Mouse (Mus musculus) stomach, embryonic 14.5 days (tissue): ENCODE data around the gene Gm28845. TPM values are rescaled to one million over a fixed set of nuclear protein-coding genes. Genes with fewer than 3 reads are reported as not detected.
"Not testable (repeated sequence)": the region's sequence is repeated elsewhere in the genome, so short reads cannot be mapped to it uniquely, and the experiment has no call there.

Experiments
- ATAC-seq: fragments of 200-750 bp; cut with Nextera tagmentation; 2 replicates; pipeline ENCODE4 v1.8.0; 2017; ENCODE audit warnings: low read depth, moderate TSS enrichment; ENCODE audit not compliant: insufficient number of reproducible peaks, insufficient read depth, low FRiP score
- H3K27ac ChIP-seq: fragments of 300-500 bp; sonication (generic); 2 replicates; pipeline ENCODE4 v1.5.1; 2014; ENCODE audit warnings: mild to moderate bottlenecking, low read length, moderate library complexity, mixed read lengths
- H3K27me3 ChIP-seq: fragments of 300-500 bp; sonication (generic); 2 replicates; pipeline ENCODE4 v1.6.1; 2014; ENCODE audit warnings: low read length, control low read depth, mixed read lengths; ENCODE audit not compliant: control insufficient read depth, insufficient read depth
- H3K36me3 ChIP-seq: fragments of 300-500 bp; sonication (generic); 2 replicates; pipeline ENCODE4 v1.6.1; 2014; ENCODE audit warnings: mild to moderate bottlenecking, control low read depth, low read length, moderate library complexity, mixed read lengths; ENCODE audit not compliant: control insufficient read depth, insufficient read depth
- H3K4me1 ChIP-seq: fragments of 300-500 bp; sonication (generic); 2 replicates; pipeline ENCODE4 v1.6.1; 2014; ENCODE audit warnings: low read length, control low read depth, mixed read lengths; ENCODE audit not compliant: control insufficient read depth, insufficient read depth
- H3K4me2 ChIP-seq: fragments of 300-500 bp; sonication (generic); replicated peaks from 2 replicates; pipeline ENCODE4 v1.6.1; 2014; ENCODE audit warnings: low read depth, low read length, control low read depth
- H3K4me3 ChIP-seq: fragments of 300-500 bp; sonication (generic); 2 replicates; pipeline ENCODE4 v1.5.1; 2014; ENCODE audit warnings: low read depth, low read length, control low read depth
- H3K9ac ChIP-seq: fragments of 300-500 bp; sonication (generic); replicated peaks from 2 replicates; pipeline ENCODE4 v1.6.1; 2014; ENCODE audit warnings: low read depth, mild to moderate bottlenecking, control low read depth, low read length, moderate library complexity, mixed read lengths
- H3K9me3 ChIP-seq: fragments of 300-500 bp; sonication (generic); 2 replicates; pipeline ENCODE4 v1.6.1; 2016; ENCODE audit warnings: low read depth, low read length, control low read depth; ENCODE audit not compliant: control insufficient read depth
- WGBS: fragments of 180-500 bp; shearing (Covaris S2); extraction: QIAGEN DNeasy Blood & Tissue Kit; methylation state at CpG from one replicate; pipeline ENCODE4 v1.1.7; 2014; 5-methylcytosine and 5-hydroxymethylcytosine counted together
- polyA plus RNA-seq: library from polyadenylated mRNA; unstranded; fragments of >200 nt; fragmentation: Nextera tagmentation; extraction: Ambion mirVana; gene quantifications from 2 replicates; pipeline ENCODE4 v1.2.1, GENCODE M21; 2014

Gene Gm28845
- polyA plus RNA-seq, 1 experiment from 2014 or later: not detected

GRCm38 (mm10) chr1:65051696-65052095, 67.7 kb downstream of the Gm28845 start:
- H3K27ac ChIP-seq: no peak overlapping the region
- ATAC-seq: no peak

GRCm38 (mm10) chr1:65050952-65051351, 68.4 kb downstream of the Gm28845 start, which contains the start of gene Cryge:
TSS of gene Cryge (minus strand) at chr1:65051149.
- not testable (repeated sequence) for H3K27ac ChIP-seq, H3K36me3 ChIP-seq, H3K4me2 ChIP-seq, ATAC-seq, H3K27me3 ChIP-seq, H3K4me1 ChIP-seq, H3K9me3 ChIP-seq, H3K9ac ChIP-seq, H3K4me3 ChIP-seq
- WGBS: 52% methylated on average over 11 of the region's 12 CpGs

More at GRCm38 (mm10) chr1:65051696-65052095, 67.7 kb downstream of the Gm28845 start:
- H3K4me3 ChIP-seq: no peak overlapping the region
- no peak overlapping the region for H3K9ac ChIP-seq
- no peaks in the 10 kb centered on the region for H3K27me3 ChIP-seq
- H3K4me1 ChIP-seq: no peaks in the 10 kb centered on the region
- H3K36me3 ChIP-seq: no peaks in the 10 kb centered on the region
- H3K4me2 ChIP-seq: no peak overlapping the region
- no peaks in the 10 kb centered on the region for H3K9me3 ChIP-seq
- WGBS: 54% methylated on average over 7 of the region's 7 CpGs

Other genes with a start within 250 kb of the Gm28845 start
- gene Plekhm3, start 162.7 kb downstream of the Gm28845 start, polyA plus RNA-seq: 8.4 and 10.4 TPM in 2 replicates
- 0.32 TPM in 1 of 2 replicates, not detected in the other for gene Akr1cl, start 86.8 kb downstream of the Gm28845 start, polyA plus RNA-seq
- not detected in 2 replicates for gene Cryge, start 68.4 kb downstream of the Gm28845 start, polyA plus RNA-seq
- not detected in 2 replicates for gene Crygd, start 56.1 kb downstream of the Gm28845 start, polyA plus RNA-seq
- gene Crygc, start 45.9 kb downstream of the Gm28845 start, polyA plus RNA-seq: not detected in 2 replicates
- 0.71 TPM in 1 of 2 replicates, not detected in the other for gene Crygb, start 37.3 kb downstream of the Gm28845 start, polyA plus RNA-seq
- gene Cryga, start 16.2 kb downstream of the Gm28845 start, polyA plus RNA-seq: not detected in 2 replicates
- 0.29 TPM in 1 of 2 replicates, not detected in the other for gene D630023F18Rik, start 3.7 kb upstream of the Gm28845 start, polyA plus RNA-seq
- gene Idh1, start 66.9 kb upstream of the Gm28845 start, polyA plus RNA-seq: 148 and 162 TPM in 2 replicates
- 18.7 TPM in 2 replicates for gene Pikfyve, start 67.1 kb upstream of the Gm28845 start, polyA plus RNA-seq
- not detected in 2 replicates for gene Pth2r, start 162.5 kb upstream of the Gm28845 start, polyA plus RNA-seq